Mouse (Mus musculus) gastrocnemius, adult 18-20 months (tissue): ENCODE measurements around the gene Gm20671. TPM values are rescaled to one million over a fixed set of nuclear protein-coding genes. Genes with fewer than 3 reads are reported as not detected.
"Not testable (repeated sequence)": the region's sequence is repeated elsewhere in the genome, so short reads cannot be mapped to it uniquely, and the experiment has no call there.

Experiments used
- DNase-seq: peaks from one replicate; pipeline ENCODE4 v3.0.0; 2021; ENCODE audit warnings: low spot score
- long read RNA-seq, 2 experiments: library from polyadenylated mRNA; stranded (forward); transcript quantifications; one replicate each; pipeline ENCODE4 v2.0.0; 2021
- total RNA-seq, 2 experiments: library from RNA; stranded (reverse); gene quantifications; 2 replicates each; pipeline ENCODE4 v1.2.3; 2021

Gm20671 gene
- total RNA-seq = 1 to 10 TPM in 1 of 2 experiments, not detected in 1; 1.1 TPM
- long read RNA-seq, experiment 1 = 0 reads
- long read RNA-seq, experiment 2, partial matches to known transcripts = 1 of 3 reads
- long read RNA-seq, experiment 2, other reads (novel, unspliced or antisense) = 2 of 3 reads

GRCm38 (mm10) chr5:32827009-32827408, at the start of gene Gm20671:
Gene Gm20671, minus strand, starts transcription at chr5:32827109.
- no peak for DNase-seq

- DNase-seq = no peak
Observed at GRCm38 (mm10) chr5:32872346-32872745, 45.4 kb upstream of the Gm20671 start.

- DNase-seq = no peak
Observed at GRCm38 (mm10) chr5:32869389-32870024, 42.6 kb upstream of the Gm20671 start.

- DNase-seq = peak; percentile 92
Observed at GRCm38 (mm10) chr5:32863253-32864228, 36.6 kb upstream of the Gm20671 start, which contains the start of gene Depdc5. Gene Depdc5, plus strand, starts transcription at chr5:32863701.

- no peak for DNase-seq
Observed at GRCm38 (mm10) chr5:32862469-32863132, 35.7 kb upstream of the Gm20671 start.

- no peak for DNase-seq
Observed at GRCm38 (mm10) chr5:32861082-32861481, 34.2 kb upstream of the Gm20671 start.

GRCm38 (mm10) chr5:32857781-32858220, 30.9 kb upstream of the Gm20671 start:
- DNase-seq = peak; percentile 60

GRCm38 (mm10) chr5:32855274-32855673, 28.4 kb upstream of the Gm20671 start:
- DNase-seq = not testable (repeated sequence)

GRCm38 (mm10) chr5:32854818-32855217, 27.9 kb upstream of the Gm20671 start:
- no peak for DNase-seq

- peak; percentile 98 for DNase-seq
Observed at GRCm38 (mm10) chr5:32853731-32854507, 27.0 kb upstream of the Gm20671 start, which contains the start of gene Prr14l. Gene Prr14l, minus strand, starts transcription at chr5:32854256.

- DNase-seq = no peak
Observed at GRCm38 (mm10) chr5:32852026-32852425, 25.1 kb upstream of the Gm20671 start.

GRCm38 (mm10) chr5:32849580-32849979, 22.7 kb upstream of the Gm20671 start:
- not testable (repeated sequence) for DNase-seq

- DNase-seq = no peak
Observed at GRCm38 (mm10) chr5:32849178-32849577, 22.3 kb upstream of the Gm20671 start.

GRCm38 (mm10) chr5:32840029-32840428, 13.1 kb upstream of the Gm20671 start:
- no peak for DNase-seq

- DNase-seq = no peak
Observed at GRCm38 (mm10) chr5:32836976-32837375, 10.1 kb upstream of the Gm20671 start.

GRCm38 (mm10) chr5:32834497-32834896, 7.6 kb upstream of the Gm20671 start:
- no peak for DNase-seq

GRCm38 (mm10) chr5:32830054-32830453, 3.1 kb upstream of the Gm20671 start:
- no peak for DNase-seq

- not testable (repeated sequence) for DNase-seq
Observed at GRCm38 (mm10) chr5:32828766-32829165, 1.9 kb upstream of the Gm20671 start.

- no peak for DNase-seq
Observed at GRCm38 (mm10) chr5:32820471-32820870, 6.4 kb downstream of the Gm20671 start.

GRCm38 (mm10) chr5:32815396-32815795, 11.5 kb downstream of the Gm20671 start:
- DNase-seq = no peak

- not testable (repeated sequence) for DNase-seq
Observed at GRCm38 (mm10) chr5:32786454-32786853, 40.5 kb downstream of the Gm20671 start.
